In genomic region chr10:84494432-84494831, GRCm38 (mm10) we compare ENCODE assay signal across 22 mouse cellular contexts. TPM values are rescaled to one million over a fixed set of nuclear protein-coding genes. Genes with fewer than 3 reads are reported as not detected.
A peak's percentile ranks its signal among the peaks of the same experiment; 100 is the strongest.
DNase-seq lines count a peak whose midpoint lies in the region; ATAC-seq and TF ChIP-seq lines count a peak whose summit lies in the region.
"Had no signal": no experiment of that assay in that cellular context is flagged by ENCODE, and none has a peak within 500 bp of the region (broad histone marks: within the 10 kb centered on the region; RNA-seq: fewer than 3 reads in every experiment).

No protein-coding gene starts in this region.

- no peaks in the 10 kb centered on the region for H3K9me3 ChIP-seq in heart, embryonic 13.5 days
- H3K9me3 ChIP-seq in heart, embryonic 16.5 days (replicated peaks; ENCODE audit: control insufficient read depth, low read length): no peaks in the 10 kb centered on the region
- H3K9me3 ChIP-seq: forebrain, embryonic 10.5 days; forebrain, embryonic 13.5 days; hindbrain, embryonic 12.5 days; hindbrain, embryonic 15.5 days had no signal

- no peak overlapping the region for H3K4me3 ChIP-seq in heart, embryonic 13.5 days
- no peak overlapping the region for H3K4me3 ChIP-seq in heart, embryonic 16.5 days (ENCODE audit: low read length)
- no peak overlapping the region for H3K4me3 ChIP-seq in C2C12 (ENCODE audit: insufficient read depth, poor library complexity, severe bottlenecking)
- H3K4me3 ChIP-seq: forebrain, embryonic 10.5 days; forebrain, embryonic 13.5 days; hindbrain, embryonic 12.5 days; hindbrain, embryonic 15.5 days had no signal

- no peak for DNase-seq in heart, adult 11 months
- no peak for DNase-seq in heart, adult 8-10 months (ENCODE audit: low spot score)
- DNase-seq in heart, postnatal 4 days: peak; percentile 16
- DNase-seq in heart, postnatal 14 days: no peak
- DNase-seq: adrenal gland, postnatal 10 days; adrenal gland, postnatal 36 days; cerebellum, adult 18-20 months; cerebellum, adult 9-10 months; cerebellum, postnatal 14 days; gastrocnemius, postnatal 10 days; gastrocnemius, postnatal 36 days; kidney, adult 2 months had no signal

- H3K79me3 ChIP-seq in C2C12 (ENCODE audit: low read depth): no peaks in the 10 kb centered on the region

- no peaks in the 10 kb centered on the region for H3K27me3 ChIP-seq in heart, embryonic 13.5 days (replicated peaks)
- no peaks in the 10 kb centered on the region for H3K27me3 ChIP-seq in heart, embryonic 16.5 days (ENCODE audit: control insufficient read depth, insufficient read depth, low read length)
- no peaks in the 10 kb centered on the region for H3K27me3 ChIP-seq in C2C12 (ENCODE audit: control insufficient read depth, insufficient read depth, insufficient read length)
- H3K27me3 ChIP-seq: forebrain, embryonic 13.5 days; hindbrain, embryonic 12.5 days; hindbrain, embryonic 15.5 days had no signal

- intact Hi-C loops in heart, postnatal 14 days (cut with DNase I): no loop called here

- H3K4me2 ChIP-seq in heart, embryonic 13.5 days: no peak overlapping the region
- H3K4me2 ChIP-seq in heart, embryonic 16.5 days (ENCODE audit: low read depth, low read length): no peak overlapping the region
- H3K4me2 ChIP-seq: forebrain, embryonic 13.5 days; hindbrain, embryonic 12.5 days; hindbrain, embryonic 15.5 days had no signal

- H3K4me1 ChIP-seq in heart, embryonic 13.5 days: peaks cover 20% of the 10 kb centered on the region
- peaks cover 5% of the 10 kb centered on the region for H3K4me1 ChIP-seq in heart, embryonic 16.5 days (ENCODE audit: control insufficient read depth, insufficient read depth, low read length)
- H3K4me1 ChIP-seq: forebrain, embryonic 10.5 days; forebrain, embryonic 13.5 days; hindbrain, embryonic 12.5 days; hindbrain, embryonic 15.5 days had no signal

- H3K79me2 ChIP-seq in C2C12 (ENCODE audit: control insufficient read depth, insufficient read depth): no peaks in the 10 kb centered on the region

- no peaks in the 10 kb centered on the region for H3K36me3 ChIP-seq in heart, embryonic 13.5 days
- H3K36me3 ChIP-seq in heart, embryonic 16.5 days (ENCODE audit: control insufficient read depth, insufficient read depth): no peaks in the 10 kb centered on the region
- H3K36me3 ChIP-seq in C2C12 (ENCODE audit: control insufficient read depth, insufficient read depth): no peaks in the 10 kb centered on the region
- H3K36me3 ChIP-seq: forebrain, embryonic 10.5 days; hindbrain, embryonic 12.5 days; hindbrain, embryonic 15.5 days had no signal

- TF ChIP-seq CTCF in C2C12 (IDR thresholded peaks at IDR 0.05; ENCODE audit: control insufficient read depth, insufficient read depth, insufficient read length): no peak

- H3ac ChIP-seq in C2C12 (ENCODE audit: control insufficient read depth, insufficient read length, low read depth): no peak overlapping the region

- ATAC-seq in heart, embryonic 13.5 days (ENCODE audit: extremely low read depth, insufficient number of reproducible peaks, low FRiP score, low TSS enrichment): no peak
- peak; percentile 73 for ATAC-seq in heart, embryonic 16.5 days (replicated peaks; ENCODE audit: extremely low read depth, insufficient read depth, low FRiP score)
- no peak for ATAC-seq in activated CD4-positive, CD25-positive, alpha-beta regulatory T cell, adult 4 months
- ATAC-seq: forebrain, embryonic 13.5 days; forebrain, embryonic 16.5 days; intestine, postnatal 0 days had no signal

- H3K27ac ChIP-seq in heart, embryonic 13.5 days (replicated peaks): peak overlapping the region; percentile 31; the same call in 1 of the 2 replicates
- H3K27ac ChIP-seq in heart, embryonic 16.5 days (ENCODE audit: low read length): no peak overlapping the region
- H3K27ac ChIP-seq: forebrain, embryonic 10.5 days; forebrain, embryonic 13.5 days; hindbrain, embryonic 12.5 days; hindbrain, embryonic 15.5 days had no signal

- WGBS in heart, embryonic 13.5 days: 20% methylated on average over 7 of the region's 7 CpGs
- WGBS in heart, embryonic 16.5 days: 31% methylated on average over 7 of the region's 7 CpGs

- no peak overlapping the region for H3K9ac ChIP-seq in heart, embryonic 13.5 days
- H3K9ac ChIP-seq in heart, embryonic 16.5 days (ENCODE audit: low read length): no peak overlapping the region
- H3K9ac ChIP-seq: forebrain, embryonic 13.5 days; hindbrain, embryonic 12.5 days; hindbrain, embryonic 15.5 days had no signal

TF ChIP-seq in C2C12, 6 proteins besides CTCF, POLR2A, EP300 and RAD21:
- TF ChIP-seq MYOD1 (IDR thresholded peaks at IDR 0.05; ENCODE audit: control insufficient read depth, insufficient read length, low read depth) (peak; percentile 53), FOSL1 (IDR thresholded peaks at IDR 0.05; ENCODE audit: insufficient read depth, low read length, poor library complexity, severe bottlenecking) (peak; percentile 12), USF1 (IDR thresholded peaks at IDR 0.05; ENCODE audit: low read depth) (no peak), MAX (IDR thresholded peaks at IDR 0.05) (peak; percentile 40), MYOG (IDR thresholded peaks at IDR 0.05; ENCODE audit: control insufficient read depth, extremely low read depth, insufficient read length) (no peak), CEBPB (IDR thresholded peaks at IDR 0.05; ENCODE audit: low read depth) (peak; percentile 64)

RNA-seq across cellular contexts. Expression of gene Ckap4, which starts 39.4 kb away (rescaled TPM):
- polyA plus RNA-seq in heart, embryonic 13.5 days (2015; fragmentation: Nextera tagmentation; extraction: Ambion mirVana): 87.9 and 91.5 TPM in 2 replicates
- 56.5 and 75.5 TPM in 2 replicates for polyA plus RNA-seq in heart, embryonic 16.5 days (2015; fragmentation: Nextera tagmentation; extraction: Ambion mirVana)
- total RNA-seq in heart, adult 8-10 months (2022): 10 to 100 TPM; 18.2 to 26.3 (median 22.8) TPM
- total RNA-seq in heart, postnatal 4 days (2021): 100 to 1,000 TPM; 111 to 115 TPM
- 10 to 100 TPM; 34.1 to 44.0 TPM for total RNA-seq in heart, postnatal 14 days (2021)
- polyA plus RNA-seq in C2C12 (2012; fragmentation: generic; extraction: Trizol): 106 TPM
- polyA plus RNA-seq in activated CD4-positive, CD25-positive, alpha-beta regulatory T cell, adult 4 months (2017; shearing (Covaris generic)): under 1 TPM in 1 of 2 experiments, not detected in 1; 0.12 TPM

RNA-seq across cellular contexts. Expression of gene Nuak1, which starts 54.0 kb away (rescaled TPM):
- 2.3 and 2.6 TPM in 2 replicates for polyA plus RNA-seq in heart, embryonic 13.5 days (2015; fragmentation: Nextera tagmentation; extraction: Ambion mirVana)
- 3.0 and 3.2 TPM in 2 replicates for polyA plus RNA-seq in heart, embryonic 16.5 days (2015; fragmentation: Nextera tagmentation; extraction: Ambion mirVana)
- total RNA-seq in heart, adult 8-10 months (2022): 10 to 100 TPM; 23.9 to 43.8 (median 34.0) TPM
- 10 to 100 TPM; 39.5 to 45.8 TPM for total RNA-seq in heart, postnatal 4 days (2021)
- total RNA-seq in heart, postnatal 14 days (2021): 10 to 100 TPM; 19.9 to 20.6 TPM
- polyA plus RNA-seq in C2C12 (2012; fragmentation: generic; extraction: Trizol): 15.2 TPM
- polyA plus RNA-seq in activated CD4-positive, CD25-positive, alpha-beta regulatory T cell, adult 4 months (2017; shearing (Covaris generic)): not detected

Comparison
In these comparisons a context has a peak if more than half of its experiments do, and no peak if none do; other contexts are left out.
1. RNA of gene Ckap4, which starts 39.4 kb away (polyA plus RNA-seq): 106 TPM in C2C12 (single experiment), 87.9 to 91.5 TPM in heart, embryonic 13.5 days and 56.5 to 75.5 TPM in heart, embryonic 16.5 days; 0.12 TPM in activated CD4-positive, CD25-positive, alpha-beta regulatory T cell, adult 4 months; every median in the first group is over 10 times any median in the second.